ENCODE assay signal across 10 mouse cellular contexts in genomic region chr8:75215046-75215445, GRCm38 (mm10). TPM values are rescaled to one million over a fixed set of nuclear protein-coding genes. Genes with fewer than 3 reads are reported as not detected.
DNase-seq lines count a peak whose midpoint lies in the region; ATAC-seq and TF ChIP-seq lines count a peak whose summit lies in the region.
"Had no signal": no experiment of that assay in that cellular context is flagged by ENCODE, and none has a peak within 500 bp of the region (broad histone marks: within the 10 kb centered on the region; RNA-seq: fewer than 3 reads in every experiment).

No protein-coding gene starts in this region.

- WGBS in hindbrain, postnatal 0 days = 52% methylated on average over 1 of the region's 1 CpGs
- WGBS in hindbrain, embryonic 14.5 days = 57% methylated on average over 1 of the region's 1 CpGs

- H3K4me1 ChIP-seq in hindbrain, postnatal 0 days (ENCODE audit: insufficient read depth, low read length) = peaks cover 13% of the 10 kb centered on the region
- H3K4me1 ChIP-seq in hindbrain, embryonic 14.5 days (replicated peaks; ENCODE audit: control insufficient read depth, insufficient read depth, low read length) = peaks cover 7% of the 10 kb centered on the region

- no peak for ATAC-seq in hindbrain, postnatal 0 days
- no peak for ATAC-seq in hindbrain, embryonic 14.5 days (ENCODE audit: low FRiP score)

- DNase-seq in adrenal gland, postnatal 10 days = peak; percentile 66
- DNase-seq in adrenal gland, adult 2 months = no peak
- DNase-seq in hindbrain, postnatal 0 days (ENCODE audit: low spot score) = peak; percentile 49
- DNase-seq in hindbrain, embryonic 14.5 days (ENCODE audit: low spot score) = no peak
- peak; percentile 55 for DNase-seq in testis, postnatal 10 days (ENCODE audit: low spot score)
- DNase-seq in testis, postnatal 14 days (ENCODE audit: low spot score) = no peak
- DNase-seq in skeletal muscle tissue, adult 2 months (ENCODE audit: low read depth, low spot score) = peak; percentile 24
- DNase-seq in spleen, postnatal 36 days (ENCODE audit: low spot score in 2 of 2) = no peak

- no peak overlapping the region for H3K4me2 ChIP-seq in hindbrain, postnatal 0 days (ENCODE audit: low read depth, low read length)
- H3K4me2 ChIP-seq in hindbrain, embryonic 14.5 days (replicated peaks) = no peak overlapping the region
- H3K4me2 ChIP-seq: liver, embryonic 15.5 days; neural tube, embryonic 13.5 days had no signal

- TF ChIP-seq CTCF in hindbrain, postnatal 0 days (IDR thresholded peaks at IDR 0.05; ENCODE audit: low read depth) = no peak

- H3K27me3 ChIP-seq in hindbrain, postnatal 0 days (ENCODE audit: insufficient read depth, low read length) = peaks cover 23% of the 10 kb centered on the region; the same call in 1 of the 2 replicates
- peaks cover 43% of the 10 kb centered on the region for H3K27me3 ChIP-seq in hindbrain, embryonic 14.5 days (ENCODE audit: control insufficient read depth, insufficient read depth, low read length)

- H3K4me3 ChIP-seq in hindbrain, postnatal 0 days (ENCODE audit: low read length) = no peak overlapping the region
- no peak overlapping the region for H3K4me3 ChIP-seq in hindbrain, embryonic 14.5 days (replicated peaks; ENCODE audit: low read length)
- H3K4me3 ChIP-seq: liver, embryonic 15.5 days; neural tube, embryonic 13.5 days had no signal

- no peak overlapping the region for H3K9ac ChIP-seq in hindbrain, postnatal 0 days (replicated peaks; ENCODE audit: low read length)
- no peak overlapping the region for H3K9ac ChIP-seq in hindbrain, embryonic 14.5 days
- H3K9ac ChIP-seq: liver, embryonic 15.5 days; neural tube, embryonic 13.5 days had no signal

- H3K36me3 ChIP-seq in hindbrain, postnatal 0 days (ENCODE audit: insufficient read depth, low read length) = no peaks in the 10 kb centered on the region
- no peaks in the 10 kb centered on the region for H3K36me3 ChIP-seq in hindbrain, embryonic 14.5 days (replicated peaks; ENCODE audit: control insufficient read depth, insufficient read depth)
- H3K36me3 ChIP-seq: liver, embryonic 15.5 days; neural tube, embryonic 13.5 days had no signal

- H3K9me3 ChIP-seq in hindbrain, postnatal 0 days (ENCODE audit: low read length) = no peaks in the 10 kb centered on the region
- H3K9me3 ChIP-seq in hindbrain, embryonic 14.5 days (ENCODE audit: control insufficient read depth, low read length) = no peaks in the 10 kb centered on the region
- H3K9me3 ChIP-seq: liver, embryonic 15.5 days; neural tube, embryonic 13.5 days had no signal

- no peak overlapping the region for H3K27ac ChIP-seq in hindbrain, postnatal 0 days
- H3K27ac ChIP-seq in hindbrain, embryonic 14.5 days = no peak overlapping the region
- H3K27ac ChIP-seq: liver, embryonic 15.5 days; neural tube, embryonic 13.5 days had no signal

RNA-seq across cellular contexts. Expression of gene Rasd2, which starts 1.3 kb away (rescaled TPM):
- 1 to 10 TPM; 1.6 to 1.7 TPM for total RNA-seq in adrenal gland, postnatal 10 days (2021)
- total RNA-seq in adrenal gland, adult 2 months (2021) = 1 to 10 TPM; 1.5 to 4.8 TPM
- 2.9 and 3.3 TPM in 2 replicates for polyA plus RNA-seq in adrenal gland, adult 2 months (2012; rRNA removed)
- total RNA-seq in hindbrain, postnatal 0 days (2014; rRNA removed) = 7.2 and 9.5 TPM in 2 replicates
- polyA plus RNA-seq in hindbrain, postnatal 0 days (2015; fragmentation: Nextera tagmentation; extraction: Ambion mirVana) = 3.6 TPM in 2 replicates
- 4.6 TPM in 2 replicates for polyA plus RNA-seq in hindbrain, embryonic 14.5 days (2014; fragmentation: Nextera tagmentation; extraction: Ambion mirVana)
- polyA plus RNA-seq: liver, embryonic 15.5 days had no signal

Comparison
In these comparisons a context has a peak if more than half of its experiments do, and no peak if none do; other contexts are left out.
1. DNase-seq: peak in adrenal gland, postnatal 10 days (single experiment), hindbrain, postnatal 0 days (single experiment), testis, postnatal 10 days (single experiment) and skeletal muscle tissue, adult 2 months (single experiment); none in adrenal gland, adult 2 months (single experiment), hindbrain, embryonic 14.5 days (single experiment), testis, postnatal 14 days (single experiment) and spleen, postnatal 36 days (0 of 2).